Mouse (Mus musculus) T-helper 2 cell (primary cell): ENCODE data around the gene Hrh3.

Source experiments
- in situ Hi-C: fragments of 300-600 bp; cut with MboI, MseI; formaldehyde crosslinking; loops from one replicate; pipeline ENCODE4 v1.15.1; 2025; ENCODE audit warnings: high pct_unique_total_duplicates

Hrh3 gene

DNA sequence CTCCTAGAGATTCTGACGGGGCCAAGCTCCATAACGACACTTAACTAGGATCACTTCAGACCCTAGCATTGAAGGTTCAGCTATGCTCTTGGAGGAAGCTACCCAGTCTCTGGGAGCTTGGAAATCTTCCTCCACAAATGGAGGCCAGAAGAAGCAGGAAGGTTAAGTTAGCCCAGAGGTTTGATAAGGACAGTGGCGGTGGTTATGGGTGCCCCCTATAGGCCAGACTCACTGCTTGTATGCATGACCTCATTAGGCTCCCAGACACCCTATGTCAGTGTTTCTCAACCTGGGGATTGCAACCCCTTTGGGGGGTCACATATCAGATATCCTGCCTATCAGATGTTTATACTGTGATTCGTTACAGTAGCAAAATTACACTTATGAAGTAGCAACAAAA, 2.8 kb upstream of the Hrh3 start:
- in situ Hi-C loops: no loop called here

DNA sequence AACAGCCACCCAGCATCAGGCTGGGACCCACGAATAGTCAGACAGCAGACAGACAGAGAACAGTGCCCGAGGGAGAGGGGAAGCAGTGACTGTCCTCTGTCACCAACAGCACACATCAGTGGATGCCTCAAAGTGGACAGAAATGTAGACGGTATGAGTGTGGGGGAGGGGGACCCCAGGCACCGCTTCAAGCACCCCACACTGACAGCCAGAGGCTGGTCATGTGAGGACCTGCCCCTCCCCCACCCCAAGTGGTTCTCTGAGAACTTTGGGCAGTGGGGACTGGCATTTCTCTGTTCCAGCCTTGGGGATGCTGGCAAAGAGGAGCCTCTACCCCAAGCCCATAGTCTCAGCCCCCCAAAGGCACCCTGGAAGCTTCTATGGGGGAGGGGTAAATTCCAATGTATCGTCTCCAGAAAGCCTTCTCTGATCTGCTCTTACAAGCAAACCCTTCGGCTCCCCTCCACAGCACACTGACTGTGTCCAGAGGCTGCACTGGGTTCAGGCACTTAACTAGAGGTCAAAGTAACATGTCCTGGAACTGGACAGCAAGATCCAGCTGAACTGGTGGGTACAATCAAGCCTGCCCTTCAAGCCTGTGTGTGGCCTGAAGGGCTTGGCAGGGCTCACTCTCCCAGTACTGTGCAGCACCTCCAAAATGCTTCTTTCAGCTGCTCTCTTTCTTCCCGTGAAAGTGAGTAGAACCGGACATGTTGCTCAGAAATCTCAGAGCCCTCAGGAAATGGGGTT, 1.3 kb upstream of the Hrh3 start:
- in situ Hi-C loops: no loop called here

DNA sequence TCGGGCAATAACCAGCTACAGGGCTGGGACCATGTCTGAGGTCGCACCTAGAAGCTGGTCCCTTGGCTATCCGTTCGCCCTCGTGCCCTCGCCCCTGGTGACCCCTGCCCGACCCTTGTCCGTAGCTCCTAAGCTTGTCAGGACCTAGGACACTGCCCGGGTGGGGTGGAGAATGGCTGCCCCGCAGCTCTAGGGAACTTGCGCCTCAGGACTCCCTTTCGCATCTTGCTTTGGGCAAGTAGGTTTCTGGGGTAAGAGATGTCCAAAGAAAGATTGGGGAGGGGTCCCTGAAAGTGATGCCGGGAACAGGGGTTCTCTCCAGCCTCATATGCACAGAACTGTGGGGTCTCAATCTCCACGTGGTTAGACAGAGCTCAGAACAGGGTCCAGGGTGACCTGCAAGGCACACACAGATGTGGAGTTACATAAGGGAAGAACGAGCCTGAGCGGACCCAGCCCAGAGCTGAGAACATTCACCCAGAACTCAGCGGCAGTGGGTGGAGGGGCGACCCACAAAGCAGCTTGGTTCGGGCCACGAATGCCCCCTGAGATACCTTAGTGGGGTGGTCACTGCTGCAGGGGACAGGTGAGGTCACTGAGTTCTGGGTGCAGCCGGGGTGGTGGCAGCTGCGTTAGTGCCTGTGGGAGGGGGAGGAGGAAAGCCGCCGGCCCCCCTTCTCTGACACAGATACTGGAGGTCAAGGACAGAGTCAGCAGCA, 530 bp upstream of the Hrh3 start:
- in situ Hi-C loops: no loop called here

DNA sequence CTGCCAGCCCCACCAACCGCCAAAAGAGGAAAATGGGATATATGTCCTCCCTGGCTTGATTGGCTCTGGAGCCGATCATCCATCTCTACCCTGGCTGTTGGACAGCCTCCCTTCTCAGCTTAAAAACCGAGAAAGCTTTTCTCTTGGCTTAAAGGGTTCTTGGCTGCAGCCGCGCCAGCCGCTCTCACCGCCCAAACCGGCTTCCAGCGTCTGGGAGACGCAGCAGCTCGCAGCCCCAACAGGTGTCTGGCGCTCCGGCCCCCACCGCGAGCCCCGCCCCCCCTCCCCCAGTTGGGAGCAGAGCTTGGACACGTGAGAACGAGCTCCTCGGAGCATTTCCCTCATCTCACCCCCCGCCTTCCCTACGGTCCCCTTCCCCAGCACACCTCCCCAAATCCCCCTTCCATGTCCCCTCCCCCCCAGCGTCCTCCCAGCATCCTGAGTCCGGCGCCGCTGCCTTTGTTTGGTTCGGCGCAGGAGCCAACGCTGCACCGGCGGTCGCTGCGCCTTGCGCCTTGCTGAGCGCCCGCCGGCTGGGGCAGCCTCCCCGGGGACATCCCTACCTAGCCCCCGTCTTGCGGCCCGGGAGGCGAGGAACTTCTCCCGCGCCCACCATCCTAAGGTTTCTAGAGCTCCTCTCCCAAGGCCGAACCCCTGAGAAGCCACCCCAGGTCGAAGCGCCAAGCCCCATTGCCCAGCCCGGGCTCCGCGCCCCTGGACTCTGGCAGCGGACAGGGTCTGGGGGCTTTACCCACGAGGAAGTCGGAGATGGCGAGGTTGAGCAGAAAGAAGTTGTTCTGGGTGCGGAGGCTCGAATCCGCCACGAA, 924 bp downstream of the Hrh3 start:
- in situ Hi-C loops: no loop called here

DNA sequence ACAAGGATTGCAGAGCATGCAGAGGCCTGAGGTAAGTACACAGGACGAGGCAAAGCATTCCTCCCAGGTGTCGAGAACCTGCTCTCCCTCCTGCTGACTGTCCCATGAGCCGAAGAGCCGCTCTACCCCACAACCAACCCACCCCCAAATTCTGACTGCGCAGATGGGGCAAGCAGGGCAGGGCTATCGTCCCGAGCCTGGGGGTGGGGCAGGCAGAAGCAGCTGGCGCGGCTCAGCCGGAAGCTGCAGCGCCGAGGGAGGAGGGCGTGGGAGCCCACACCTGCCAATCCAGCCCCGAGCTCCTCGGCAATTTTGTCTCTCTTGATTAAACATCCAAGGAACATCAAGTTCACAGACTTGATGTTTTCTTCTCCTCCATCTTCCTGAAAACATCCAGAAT, 4.8 kb downstream of the Hrh3 start:
- in situ Hi-C loops: no loop called here

DNA sequence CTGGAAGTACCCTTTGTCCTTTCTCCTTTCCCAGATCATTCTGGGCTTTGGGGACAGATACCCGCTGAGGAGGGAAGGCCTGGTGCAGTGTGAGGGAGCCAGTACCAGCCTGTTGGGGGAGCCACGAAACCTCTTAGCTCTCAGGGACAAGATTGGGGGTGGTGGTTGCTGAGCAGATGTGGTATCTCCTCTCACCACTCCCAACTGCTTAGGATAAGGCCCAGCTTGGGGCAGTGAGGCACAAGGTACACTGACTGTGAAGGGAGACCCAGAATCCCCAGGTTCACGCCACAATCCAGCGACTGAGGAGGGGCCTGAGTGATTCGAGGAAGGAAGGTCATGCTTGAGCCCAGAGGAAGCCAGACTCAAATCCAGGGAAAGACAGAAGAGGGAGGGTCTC, 6.1 kb downstream of the Hrh3 start:
- in situ Hi-C loops: no loop called here

DNA sequence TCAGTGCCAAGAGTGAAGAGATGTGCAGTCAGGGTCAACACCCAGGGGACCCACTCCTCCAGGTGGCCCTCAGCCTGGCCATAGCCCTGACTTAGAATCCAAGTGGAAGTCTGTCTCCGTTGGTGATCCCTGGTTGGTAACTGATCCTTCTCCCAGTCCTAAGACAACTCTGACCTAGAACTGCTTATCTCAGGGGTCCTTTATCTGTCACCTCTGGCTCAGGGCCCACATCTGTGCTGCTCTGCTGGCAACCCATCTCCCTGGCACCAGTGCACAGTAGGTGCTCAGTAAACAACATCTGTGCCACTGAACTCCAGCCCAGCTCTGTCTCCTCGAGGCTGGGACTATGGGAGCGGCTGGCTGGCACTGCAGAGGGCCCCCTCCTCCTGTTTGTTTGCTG, 6.7 kb downstream of the Hrh3 start:
- in situ Hi-C loops: no loop called here

DNA sequence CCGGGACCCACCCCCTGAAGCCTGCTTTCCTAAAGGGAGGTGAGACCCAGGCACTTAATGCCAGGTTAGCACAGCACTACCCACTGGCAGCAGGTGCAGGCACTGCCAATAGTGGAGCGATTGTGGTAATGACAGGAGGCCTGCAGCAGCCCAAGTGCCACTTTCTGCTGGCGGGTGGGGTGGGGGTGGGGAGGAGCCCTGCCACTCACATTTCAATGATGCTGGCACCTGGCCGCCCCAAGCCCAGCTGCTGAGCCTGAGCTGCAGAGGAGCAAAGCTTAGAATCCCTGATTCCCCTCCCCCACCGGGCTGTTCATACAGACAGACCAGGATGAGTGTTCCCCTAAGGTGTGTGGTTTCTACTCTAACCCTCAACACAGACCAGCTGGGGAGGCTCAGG, 8.6 kb downstream of the Hrh3 start:
- in situ Hi-C loops: no loop called here

DNA sequence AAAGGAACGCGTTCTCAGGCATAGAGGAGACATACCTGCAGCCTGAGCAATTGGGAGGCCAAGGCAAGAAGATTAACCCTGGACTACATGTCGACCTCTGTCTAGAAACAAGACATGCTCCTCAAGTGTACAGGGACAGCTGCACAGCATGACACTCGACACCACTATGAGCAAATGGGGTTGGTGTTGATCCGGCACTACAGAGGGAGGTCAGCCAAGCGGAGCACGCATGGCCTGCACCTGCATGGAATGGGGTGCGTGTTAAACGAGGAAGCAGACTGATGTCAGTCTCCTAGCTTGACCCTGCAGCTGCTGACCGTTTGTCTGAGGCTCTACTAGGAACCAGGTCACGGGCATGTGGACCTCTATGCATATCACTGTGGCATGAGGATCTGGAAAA, 14.0 kb downstream of the Hrh3 start:
- in situ Hi-C loops: no loop called here

DNA sequence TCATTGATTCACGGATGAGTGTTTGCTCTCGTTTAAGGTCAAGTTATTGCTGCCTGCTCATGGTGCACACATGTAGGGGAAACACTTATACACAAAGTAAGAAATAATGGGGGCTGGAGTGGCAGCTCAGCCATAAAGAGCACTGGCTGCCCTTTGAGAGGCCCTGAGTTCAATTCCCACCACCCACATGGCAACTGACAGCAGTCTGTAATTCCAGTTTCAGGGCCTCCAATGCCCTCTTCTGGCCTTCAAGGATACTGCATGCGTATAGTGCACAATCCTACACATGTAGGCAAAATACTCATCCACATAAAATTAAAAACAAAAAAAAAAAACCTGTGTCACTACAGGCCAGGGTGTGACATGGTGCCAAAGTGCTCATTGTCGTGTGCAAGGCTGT, 16.8 kb downstream of the Hrh3 start:
- in situ Hi-C loops: no loop called here

DNA sequence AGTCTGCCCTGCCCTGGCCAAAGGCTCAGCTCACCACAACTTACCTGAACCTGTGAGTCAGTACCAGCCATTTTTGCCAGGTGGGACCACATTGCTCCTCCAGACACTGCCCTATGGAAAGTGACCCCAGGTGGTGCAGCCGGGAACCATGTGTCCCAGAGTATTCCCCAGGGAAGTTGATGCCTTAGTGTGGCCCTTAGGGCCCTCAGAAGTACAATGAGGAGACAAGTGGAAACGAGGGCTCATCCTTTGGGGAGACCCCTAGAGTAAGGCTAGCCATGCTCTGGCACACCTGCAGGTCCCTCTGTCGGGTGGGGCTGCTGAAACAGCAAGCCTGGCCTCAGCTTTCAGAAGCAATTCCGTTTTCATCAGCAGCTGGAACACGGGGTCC, 17.7 kb downstream of the Hrh3 start:
- in situ Hi-C loops: no loop called here

DNA sequence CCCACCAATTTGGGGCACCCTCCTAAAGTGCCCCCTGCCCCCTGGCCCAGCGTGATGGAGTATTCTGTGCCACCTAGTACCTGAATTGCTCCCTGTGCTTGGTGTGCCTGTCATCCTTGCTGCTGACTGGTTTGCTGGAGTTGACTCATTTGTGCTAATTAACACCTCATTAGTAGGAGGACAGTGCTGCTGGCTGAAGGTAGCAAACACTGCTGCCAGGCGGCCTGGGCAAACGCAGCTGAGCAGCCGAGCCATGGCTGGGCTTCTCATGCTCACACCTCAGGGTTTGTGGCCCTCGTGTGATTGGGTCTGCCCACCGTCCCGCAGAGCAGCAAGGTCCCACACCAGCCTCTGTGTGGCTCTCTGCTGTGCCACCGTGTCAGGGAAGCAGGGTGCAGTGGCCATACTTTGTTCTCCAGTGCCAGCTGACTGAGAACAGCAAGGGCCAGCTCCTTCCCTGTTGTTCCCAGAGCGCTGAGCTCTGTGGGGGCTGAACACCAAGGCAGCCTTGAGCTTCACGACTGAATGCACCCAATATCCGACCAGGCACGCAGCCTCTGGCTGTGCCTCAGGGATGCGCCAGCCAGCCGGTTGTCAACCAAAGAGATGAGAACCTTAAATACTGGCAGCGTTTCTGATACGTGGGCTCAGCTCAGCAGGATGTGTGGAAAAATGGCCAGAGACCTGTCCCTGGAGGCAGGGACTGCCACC, 18.2 kb downstream of the Hrh3 start:
- in situ Hi-C loops: no loop called here

DNA sequence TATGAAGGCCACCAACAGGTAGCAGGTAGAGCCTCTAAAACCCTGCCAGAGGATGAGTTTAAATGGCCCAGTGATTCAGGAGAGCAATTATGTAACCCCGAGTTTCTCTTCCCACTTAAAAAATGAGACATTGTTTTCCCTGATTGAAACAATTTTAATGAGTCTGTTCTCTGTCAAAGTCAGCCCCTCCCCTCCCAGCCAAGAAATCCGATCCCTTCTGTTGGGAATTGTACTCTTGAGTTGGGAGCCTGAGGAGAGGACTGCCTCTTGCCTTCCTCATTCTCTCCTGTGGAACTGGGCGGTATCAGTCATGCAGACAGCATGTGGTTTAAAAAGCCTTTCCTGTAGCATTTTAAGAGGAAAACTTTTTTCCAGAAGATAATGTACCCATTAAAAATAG, 19.7 kb downstream of the Hrh3 start:
- in situ Hi-C loops: no loop called here

DNA sequence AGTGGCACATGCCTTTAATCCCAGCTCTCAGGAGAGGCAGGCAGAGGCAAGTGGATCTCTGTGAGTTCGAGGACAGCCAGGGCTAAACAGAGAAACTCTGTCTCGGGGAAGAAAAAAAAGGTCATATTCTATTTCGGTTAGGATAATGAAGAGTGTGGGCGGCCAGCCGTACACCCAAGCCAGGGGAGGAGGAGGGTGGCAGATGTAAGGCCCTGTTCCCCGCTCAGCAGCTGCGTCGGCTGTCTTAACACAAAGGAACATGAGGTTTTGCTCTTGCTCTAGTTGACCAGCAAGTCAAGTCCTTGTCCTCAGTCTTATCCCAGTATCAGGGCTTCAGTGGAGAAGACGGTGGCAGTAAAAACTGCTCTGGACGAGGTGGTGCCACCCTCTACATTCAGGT, 21.2 kb downstream of the Hrh3 start:
- in situ Hi-C loops: no loop called here

DNA sequence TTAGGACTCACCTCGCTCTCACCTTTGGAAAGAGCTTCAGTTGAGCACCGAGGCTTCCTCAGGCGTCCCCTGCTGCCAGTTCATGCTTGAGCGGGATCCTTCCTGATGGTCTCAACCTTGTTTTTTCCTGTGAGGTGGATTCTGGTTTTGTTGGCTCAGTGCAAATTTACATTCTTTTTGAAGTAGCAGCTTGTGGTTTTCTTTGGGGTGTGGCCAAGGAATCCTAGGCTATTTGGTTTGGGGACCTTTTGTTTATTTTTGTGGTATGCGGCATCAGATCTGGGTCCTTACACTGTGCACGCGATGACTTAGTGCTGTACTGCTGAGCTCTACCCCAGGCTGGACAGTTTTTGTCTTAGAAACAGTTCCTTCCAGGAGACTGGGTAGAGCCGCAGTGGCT, 23.6 kb downstream of the Hrh3 start:
- in situ Hi-C loops: no loop called here

DNA sequence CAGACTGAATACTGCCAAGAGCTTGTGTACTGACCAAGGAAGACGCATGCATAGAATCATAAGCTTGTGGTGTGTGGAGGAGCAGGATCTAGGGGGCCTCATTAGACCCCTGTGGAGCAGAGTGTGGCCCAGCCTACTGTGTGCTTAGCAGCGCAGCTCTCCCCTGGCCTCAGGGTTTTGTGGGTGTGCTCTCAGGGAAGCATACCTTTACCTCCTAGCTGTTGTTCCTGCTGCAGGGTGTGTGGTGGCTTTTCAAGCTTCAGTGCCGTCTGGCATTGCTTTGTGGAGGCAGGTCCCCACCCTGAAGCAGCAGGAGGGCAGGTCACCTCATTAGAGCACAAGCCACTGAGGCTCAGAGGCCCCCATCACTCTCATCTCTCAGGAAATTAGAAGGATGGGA, 26.7 kb downstream of the Hrh3 start:
- in situ Hi-C loops: no loop called here

DNA sequence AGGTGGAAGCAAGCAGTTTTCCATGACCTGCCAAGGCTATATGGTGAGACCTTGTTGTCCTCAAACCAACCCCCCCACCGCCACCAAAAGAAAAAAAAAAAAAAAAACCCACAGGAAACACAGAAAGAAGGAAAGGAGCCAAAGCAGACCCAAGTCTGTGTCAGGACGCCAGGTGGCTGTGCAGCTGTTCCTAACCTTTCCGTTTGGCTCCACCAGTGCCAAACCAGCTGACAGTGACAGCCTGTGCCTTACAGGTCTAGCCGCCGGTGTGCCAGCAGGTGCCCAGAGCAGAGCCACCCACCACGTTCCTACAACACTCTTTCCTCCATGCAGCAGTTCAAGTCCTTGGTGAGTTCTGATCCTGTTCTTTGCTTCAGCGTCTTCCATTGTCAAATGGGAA, 31.4 kb downstream of the Hrh3 start:
- in situ Hi-C loops: loop anchor here (5.0 kb wide), 1 partner anchor 46 kb away; no protein-coding TSS in a partner anchor

DNA sequence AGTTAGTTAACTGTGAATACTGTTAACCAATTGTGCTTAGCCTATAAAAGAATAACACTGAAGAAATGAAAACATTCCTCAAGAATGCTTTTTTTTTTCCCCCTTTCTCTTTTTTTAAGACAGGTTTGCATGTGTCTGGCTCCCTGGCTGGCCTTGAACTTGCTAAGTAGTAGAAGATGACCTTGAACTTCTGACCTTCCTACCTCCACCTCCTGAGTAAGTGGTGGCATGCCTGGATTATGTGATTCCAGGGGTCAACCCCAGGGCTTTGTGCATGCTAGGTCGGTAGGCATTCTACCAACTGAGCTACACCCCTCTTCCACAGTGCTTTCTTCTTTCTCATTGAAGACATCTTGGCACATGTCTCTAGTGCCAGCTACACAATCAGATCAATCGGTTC, 32.6 kb downstream of the Hrh3 start:
- in situ Hi-C loops: loop anchor here (5.0 kb wide), 1 partner anchor 44 kb away; no protein-coding TSS in a partner anchor

DNA sequence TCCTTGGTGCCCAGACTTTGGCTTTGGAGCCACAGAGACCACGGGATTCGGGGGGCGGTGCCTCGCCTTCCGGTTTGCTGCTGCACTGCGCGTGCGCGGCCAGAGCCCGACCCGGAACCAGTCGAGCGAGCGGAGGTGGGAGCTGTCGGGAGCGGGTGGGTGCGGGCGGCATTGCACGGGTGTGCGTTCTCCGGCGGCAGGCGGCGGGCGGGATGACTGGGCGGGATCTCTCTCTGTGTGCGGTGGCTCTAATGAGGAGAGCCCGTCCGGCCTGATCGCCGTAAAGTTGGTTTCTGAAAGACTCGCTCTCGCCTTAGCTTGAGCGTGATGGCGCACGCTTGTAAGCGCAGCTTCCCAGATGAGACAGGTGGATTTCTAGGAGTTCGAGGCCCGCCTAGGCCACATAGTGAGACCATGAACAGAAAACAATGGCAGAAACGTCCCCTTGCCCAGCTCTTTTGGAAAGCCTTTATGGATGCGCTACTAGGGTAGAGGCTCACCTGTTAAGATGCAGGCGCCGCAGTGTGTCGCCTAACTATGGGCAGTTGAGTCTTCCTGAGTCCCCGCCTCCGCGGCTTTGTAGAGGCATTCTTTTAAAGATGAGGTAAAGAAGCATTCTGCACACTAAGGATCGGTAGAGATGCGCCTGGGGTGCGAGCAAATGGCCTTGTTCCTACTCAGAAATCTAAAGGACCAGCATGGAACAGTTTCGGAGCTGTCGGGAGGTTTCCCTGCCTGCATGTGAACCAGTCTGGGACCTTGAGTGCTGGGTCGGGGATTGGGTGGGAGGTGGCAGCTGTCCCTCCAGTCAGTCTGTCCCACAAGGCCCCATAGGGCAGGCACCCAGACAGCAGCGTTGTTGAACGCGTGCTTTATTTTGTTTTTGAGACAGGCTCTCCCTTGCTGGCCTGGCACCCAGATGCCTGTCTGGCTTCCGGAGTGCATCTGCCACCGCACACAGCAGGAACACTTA, 33.5 kb downstream of the Hrh3 start, which contains the start of gene Mtg2:
Gene Mtg2 (plus strand): TSS at position 108 of the 973 bp plus-strand sequence.
- in situ Hi-C loops: loop anchor here (5.0 kb wide), 1 partner anchor 43 kb away; no protein-coding TSS in a partner anchor

DNA sequence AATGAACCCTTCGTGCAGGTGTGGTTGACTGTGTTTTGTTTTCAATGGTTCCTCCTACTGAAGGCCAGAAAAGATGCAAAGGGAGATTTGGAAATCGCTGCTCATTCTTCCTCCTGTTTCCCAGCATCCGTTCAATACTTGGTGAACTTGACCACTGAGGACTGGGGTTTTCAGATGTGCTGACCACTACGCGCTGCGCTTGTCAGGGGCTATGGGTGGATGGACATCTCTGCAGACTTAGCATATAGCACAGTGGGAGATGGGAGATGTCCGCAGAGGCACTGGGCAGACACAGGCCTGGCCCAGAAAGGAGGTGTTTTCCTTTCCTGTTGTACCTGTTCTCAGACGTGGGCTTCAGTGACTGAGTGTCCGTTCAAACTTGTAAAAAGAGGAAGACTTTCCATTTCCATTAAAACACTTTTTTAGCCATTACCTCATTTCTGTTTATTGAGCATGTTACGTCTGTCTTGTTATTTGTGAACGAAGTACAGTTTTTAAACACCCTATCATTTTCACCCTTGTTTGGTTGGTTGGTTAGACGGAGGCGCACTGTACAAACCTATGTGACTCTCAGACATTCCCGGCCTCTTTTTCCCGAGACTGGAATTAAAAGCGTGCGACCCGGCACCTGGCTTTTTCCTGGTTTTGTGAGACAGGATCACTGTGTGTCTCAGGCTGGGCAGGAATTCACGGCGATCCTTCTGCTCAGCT, 34.4 kb downstream of the Hrh3 start:
- in situ Hi-C loops: loop anchor here (5.0 kb wide), 1 partner anchor 43 kb away; no protein-coding TSS in a partner anchor
